Mouse (Mus musculus) MEL (cell line): Measurements from ENCODE around the gene Mpeg1. TPM values are rescaled to one million over a fixed set of nuclear protein-coding genes. Genes with fewer than 3 reads are reported as not detected.

Experiments used
- DNase-seq: peaks from one replicate; pipeline ENCODE4 v3.0.0; 2011; ENCODE audit warnings: low read depth, low spot score
- H3K27ac ChIP-seq: 2 replicates; pipeline ENCODE4 v1.5.1; 2012; ENCODE audit warnings: low read depth, mild to moderate bottlenecking, control low read depth, low read length, moderate library complexity; ENCODE audit not compliant: control insufficient read depth
- H3K27me3 ChIP-seq, 2 experiments: fragments of 150-350 bp in 1 of 2; sonication (generic) in 1 of 2; 2 replicates each; pipeline ENCODE4 v1.6.1; 2012; ENCODE audit warnings: low read length in 2 of 2, mild to moderate bottlenecking in 2 of 2, improper control_type of control experiment in 1 of 2, moderate library complexity in 1 of 2; ENCODE audit not compliant: insufficient read depth in 2 of 2, control insufficient read depth in 1 of 2
- H3K36me3 ChIP-seq, 2 experiments: 2 replicates each; pipeline ENCODE4 v1.6.1; 2012 to 2014; ENCODE audit warnings: low read length in 2 of 2, improper control_type of control experiment in 1 of 2, inconsistent platforms in 1 of 2, mild to moderate bottlenecking in 1 of 2; ENCODE audit not compliant: insufficient read depth in 2 of 2, control insufficient read depth in 1 of 2
- H3K4me1 ChIP-seq, 2 experiments: fragments of 150-350 bp in 1 of 2; sonication (generic) in 1 of 2; 2 replicates each; pipeline ENCODE4 v1.6.1; 2012; ENCODE audit warnings: low read length in 2 of 2, improper control_type of control experiment in 1 of 2, mild to moderate bottlenecking in 1 of 2; ENCODE audit not compliant: insufficient read depth in 2 of 2, control insufficient read depth in 1 of 2
- H3K4me3 ChIP-seq, 2 experiments: fragments of 150-350 bp in 1 of 2; sonication (generic) in 1 of 2; 2 replicates each; pipeline ENCODE4 v1.5.1; 2012; ENCODE audit warnings: low read depth in 2 of 2, low read length in 2 of 2, mild to moderate bottlenecking in 2 of 2, moderate library complexity in 2 of 2, control low read depth in 1 of 2, improper control_type of control experiment in 1 of 2; ENCODE audit not compliant: control insufficient read depth in 1 of 2, insufficient read depth in 1 of 2
- H3K79me2 ChIP-seq: 2 replicates; pipeline ENCODE4 v1.6.1; 2012; ENCODE audit warnings: mild to moderate bottlenecking, low read length, moderate library complexity; ENCODE audit not compliant: control insufficient read depth, poor library complexity, insufficient read depth
- H3K9ac ChIP-seq: 2 replicates; pipeline ENCODE4 v1.6.1; 2012; ENCODE audit warnings: low read depth, mild to moderate bottlenecking, control low read depth, low read length, moderate library complexity; ENCODE audit not compliant: control insufficient read depth, poor library complexity, severe bottlenecking
- H3K9me3 ChIP-seq: fragments of 150-350 bp; sonication (generic); replicated peaks from 2 replicates; pipeline ENCODE4 v1.6.1; 2012; ENCODE audit warnings: mild to moderate bottlenecking, low read length, improper control_type of control experiment, moderate library complexity; ENCODE audit not compliant: insufficient read depth
- CHD1 ChIP-seq: IDR thresholded peaks from 2 replicates; pipeline ENCODE4 v1.6.1; 2012; ENCODE audit warnings: low read depth, mild to moderate bottlenecking, inconsistent platforms, low read length, improper control_type of control experiment
- CHD2 ChIP-seq: IDR thresholded peaks from 2 replicates; pipeline ENCODE4 v1.6.1; 2011; ENCODE audit warnings: low read length, improper control_type of control experiment
- CTCF ChIP-seq, 3 experiments: IDR thresholded peaks in 2 of 3; conservative IDR thresholded peaks in 1 of 3; 2 replicates each; pipeline ENCODE4 v1.5.1; 2011 to 2012; ENCODE audit warnings: low read length in 3 of 3, low read depth in 2 of 3, mild to moderate bottlenecking in 2 of 3, improper control_type of control experiment in 1 of 3, inconsistent platforms in 1 of 3, mixed read lengths in 1 of 3, moderate library complexity in 1 of 3; ENCODE audit not compliant: control insufficient read depth in 1 of 3, insufficient read depth in 1 of 3, poor library complexity in 1 of 3, severe bottlenecking in 1 of 3
- E2F4 ChIP-seq: IDR thresholded peaks from 2 replicates; pipeline ENCODE4 v1.6.1; 2011; ENCODE audit warnings: low read depth, low read length, improper control_type of control experiment, borderline replicate concordance
- ELF1 ChIP-seq: IDR thresholded peaks from 2 replicates; pipeline ENCODE4 v1.6.1; 2014; ENCODE audit warnings: low read depth, mild to moderate bottlenecking, inconsistent platforms, low read length, improper control_type of control experiment, moderate library complexity
- EP300 ChIP-seq, 2 experiments: IDR thresholded peaks; 2 replicates each; pipeline ENCODE4 v1.6.1; 2011; ENCODE audit warnings: improper control_type of control experiment in 2 of 2, low read length in 2 of 2, low read depth in 1 of 2, mild to moderate bottlenecking in 1 of 2
- ETS1 ChIP-seq: IDR thresholded peaks from 2 replicates; pipeline ENCODE4 v1.6.1; 2012; ENCODE audit warnings: low read depth, mild to moderate bottlenecking, inconsistent platforms, low read length, improper control_type of control experiment, moderate library complexity
- GABPA ChIP-seq: IDR thresholded peaks from 2 replicates; pipeline ENCODE4 v1.6.1; 2012; ENCODE audit warnings: low read depth, mild to moderate bottlenecking, inconsistent platforms, low read length, improper control_type of control experiment, moderate library complexity
- GATA1 ChIP-seq: IDR thresholded peaks from 2 replicates; pipeline ENCODE4 v1.6.1; 2011; ENCODE audit warnings: low read depth, low read length, improper control_type of control experiment
- JUND ChIP-seq: IDR thresholded peaks from 2 replicates; pipeline ENCODE4 v1.6.1; 2011; ENCODE audit warnings: low read depth, mild to moderate bottlenecking, improper control_type of control experiment, low read length
- KAT2A ChIP-seq: conservative IDR thresholded peaks from 2 replicates; pipeline ENCODE4 v1.6.1; 2012; ENCODE audit warnings: low read depth, low read length, improper control_type of control experiment, inconsistent platforms
- MAX ChIP-seq: IDR thresholded peaks from 2 replicates; pipeline ENCODE4 v1.6.1; 2011; ENCODE audit warnings: low read length, improper control_type of control experiment
- MAZ ChIP-seq: IDR thresholded peaks from 2 replicates; pipeline ENCODE4 v1.6.1; 2012; ENCODE audit warnings: low read depth, mild to moderate bottlenecking, inconsistent platforms, low read length, improper control_type of control experiment
- MXI1 ChIP-seq: IDR thresholded peaks from 2 replicates; pipeline ENCODE4 v1.6.1; 2011; ENCODE audit warnings: mild to moderate bottlenecking, low read depth, low read length, improper control_type of control experiment
- MYB ChIP-seq: IDR thresholded peaks from 2 replicates; pipeline ENCODE4 v1.6.1; 2011; ENCODE audit warnings: mild to moderate bottlenecking, low read depth, low read length, improper control_type of control experiment
- MYC ChIP-seq: IDR thresholded peaks from 2 replicates; pipeline ENCODE4 v1.6.1; 2011; ENCODE audit warnings: low read depth, mild to moderate bottlenecking, low read length, improper control_type of control experiment, moderate library complexity
- NELFE ChIP-seq: IDR thresholded peaks from 2 replicates; pipeline ENCODE4 v1.6.1; 2011; ENCODE audit warnings: low read depth, low read length, improper control_type of control experiment
- NRF1 ChIP-seq: IDR thresholded peaks from 2 replicates; pipeline ENCODE4 v1.6.1; 2014; ENCODE audit warnings: low read depth, mild to moderate bottlenecking, inconsistent platforms, low read length, improper control_type of control experiment, moderate library complexity; ENCODE audit not compliant: poor library complexity, insufficient read depth, severe bottlenecking
- POLR2A ChIP-seq, 2 experiments: IDR thresholded peaks; 2 replicates each; pipeline ENCODE4 v1.6.1; 2011 to 2012; ENCODE audit warnings: low read length in 2 of 2, mild to moderate bottlenecking in 2 of 2, control low read depth in 1 of 2, improper control_type of control experiment in 1 of 2, low read depth in 1 of 2, moderate library complexity in 1 of 2; ENCODE audit not compliant: control insufficient read depth in 1 of 2, insufficient read depth in 1 of 2, poor library complexity in 1 of 2
- POLR2AphosphoS2 ChIP-seq: IDR thresholded peaks from 2 replicates; pipeline ENCODE4 v1.6.1; 2011; ENCODE audit warnings: low read length, improper control_type of control experiment
- POLR2AphosphoS5 ChIP-seq: IDR thresholded peaks from 2 replicates; pipeline ENCODE4 v1.6.1; 2012; ENCODE audit warnings: low read depth, borderline replicate concordance, mild to moderate bottlenecking, inconsistent platforms, low read length, moderate library complexity, mixed read lengths
- RAD21 ChIP-seq: IDR thresholded peaks from 2 replicates; pipeline ENCODE4 v1.6.1; 2011; ENCODE audit warnings: mild to moderate bottlenecking, low read depth, low read length, improper control_type of control experiment
- RCOR1 ChIP-seq: IDR thresholded peaks from 2 replicates; pipeline ENCODE4 v1.6.1; 2012; ENCODE audit warnings: low read depth, mild to moderate bottlenecking, inconsistent platforms, low read length, improper control_type of control experiment
- SIN3A ChIP-seq: IDR thresholded peaks from 2 replicates; pipeline ENCODE4 v1.6.1; 2012; ENCODE audit warnings: low read length, improper control_type of control experiment, inconsistent platforms
- SMC3 ChIP-seq: IDR thresholded peaks from 2 replicates; pipeline ENCODE4 v1.6.1; 2011; ENCODE audit warnings: low read depth, low read length, improper control_type of control experiment
- TAL1 ChIP-seq: IDR thresholded peaks from 2 replicates; pipeline ENCODE4 v1.6.1; 2012; ENCODE audit warnings: mild to moderate bottlenecking, inconsistent platforms, low read length, moderate library complexity, mixed read lengths
- TBP ChIP-seq: IDR thresholded peaks from 2 replicates; pipeline ENCODE4 v1.8.0; 2011; ENCODE audit warnings: low read depth, low read length, improper control_type of control experiment
- TCF12 ChIP-seq: IDR thresholded peaks from 2 replicates; pipeline ENCODE4 v1.6.1; 2014; ENCODE audit warnings: low read depth, mild to moderate bottlenecking, inconsistent platforms, low read length, improper control_type of control experiment, moderate library complexity
- UBTF ChIP-seq: IDR thresholded peaks from 2 replicates; pipeline ENCODE4 v1.6.1; 2012; ENCODE audit warnings: low read depth, mild to moderate bottlenecking, inconsistent platforms, low read length, improper control_type of control experiment, moderate library complexity, borderline replicate concordance; ENCODE audit not compliant: insufficient read depth
- USF1 ChIP-seq: IDR thresholded peaks from 2 replicates; pipeline ENCODE4 v1.6.1; 2014; ENCODE audit warnings: low read depth, mild to moderate bottlenecking, inconsistent platforms, low read length, improper control_type of control experiment, moderate library complexity
- USF2 ChIP-seq, 2 experiments: IDR thresholded peaks; 2 replicates each; pipeline ENCODE4 v1.6.1; 2011 to 2012; ENCODE audit warnings: improper control_type of control experiment in 2 of 2, low read length in 2 of 2, borderline replicate concordance in 1 of 2, inconsistent platforms in 1 of 2, low read depth in 1 of 2, mild to moderate bottlenecking in 1 of 2; ENCODE audit not compliant: insufficient read depth in 1 of 2
- ZC3H11A ChIP-seq: IDR thresholded peaks from 2 replicates; pipeline ENCODE4 v1.6.1; 2012; ENCODE audit warnings: low read depth, mild to moderate bottlenecking, inconsistent platforms, low read length, improper control_type of control experiment
- ZKSCAN1 ChIP-seq: IDR thresholded peaks from 2 replicates; pipeline ENCODE4 v1.6.1; 2012; ENCODE audit warnings: low read depth, mild to moderate bottlenecking, inconsistent platforms, low read length, improper control_type of control experiment, moderate library complexity
- ZMIZ1 ChIP-seq: IDR thresholded peaks from 2 replicates; pipeline ENCODE4 v1.6.1; 2012; ENCODE audit warnings: low read depth, mild to moderate bottlenecking, inconsistent platforms, low read length, improper control_type of control experiment, moderate library complexity
- ZNF384 ChIP-seq: IDR thresholded peaks from 2 replicates; pipeline ENCODE4 v1.6.1; 2012; ENCODE audit warnings: low read depth, mild to moderate bottlenecking, inconsistent platforms, low read length, improper control_type of control experiment
- polyA plus RNA-seq, 2 experiments: library from polyadenylated mRNA; stranded (reverse) in 1 of 2; unstranded in 1 of 2; fragments of >175 nt in 1 of 2; fragments of >200 nt in 1 of 2; gene quantifications; 2 replicates each; pipeline versions ENCODE4 v1.2.1 to v1.2.4; 2012; ENCODE audit warnings: low replicate concordance in 2 of 2, low read depth in 1 of 2; ENCODE audit not compliant: insufficient read length in 2 of 2, insufficient read depth in 1 of 2, missing spikeins in 1 of 2
- total RNA-seq: library from RNA; depleted of rRNA; stranded (reverse); fragments of 300-350 nt; gene quantifications from 2 replicates; pipeline ENCODE4 v1.2.3, GENCODE M21; 2012

Mpeg1 gene
- total and polyA plus RNA-seq, 3 experiments, result 0.07 TPM; not detected in 2

DNA sequence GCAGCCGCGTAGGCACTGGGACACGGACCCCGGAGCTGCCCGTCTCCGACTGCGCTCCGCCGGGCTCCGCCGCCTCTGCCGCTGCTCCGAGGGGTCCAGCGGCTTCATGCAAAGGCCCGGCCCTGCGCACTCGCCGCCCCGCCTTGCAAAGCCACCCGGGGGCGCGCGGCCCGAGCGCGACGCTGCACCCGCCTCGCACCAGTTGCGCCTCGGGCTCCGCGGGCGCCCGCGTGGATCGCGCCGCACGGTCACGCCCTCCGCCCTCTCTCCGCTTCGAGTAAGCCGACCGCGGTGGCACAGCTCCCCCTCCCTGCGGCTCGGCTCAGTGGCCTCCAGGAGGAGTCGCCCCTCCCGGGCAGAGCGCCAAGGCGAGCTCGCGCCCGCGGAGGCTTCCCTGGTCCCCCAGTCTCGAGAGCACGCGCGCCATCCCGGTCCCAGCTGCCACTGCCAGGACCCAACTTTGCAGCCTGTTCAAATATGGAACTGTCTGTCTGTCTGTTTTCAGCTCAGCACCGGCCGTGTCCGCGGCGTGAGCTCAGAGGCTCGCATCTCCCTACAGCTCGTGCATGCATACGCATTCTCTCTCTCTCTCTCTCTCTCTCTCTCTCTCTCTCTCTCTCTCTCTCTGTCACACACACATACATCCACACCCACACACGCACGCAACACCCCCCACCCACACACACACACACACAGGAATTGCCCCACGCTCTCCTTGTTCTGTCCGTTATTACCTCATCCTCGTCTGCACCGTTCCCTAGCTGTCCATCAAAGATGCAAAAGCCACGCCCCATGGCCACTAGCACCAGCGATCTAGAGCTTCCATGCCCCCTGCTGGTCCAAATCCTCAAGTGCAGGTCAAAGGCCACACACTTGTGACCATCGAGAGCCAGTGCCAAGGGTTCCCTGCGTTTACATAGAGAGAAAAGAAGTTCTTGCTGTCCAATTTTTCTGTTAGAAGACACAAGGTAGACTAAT lies 41.1 kb downstream of the Mpeg1 start, which contains the start of gene Dtx4:
Gene Dtx4, minus strand, starts transcription at position 85 of the 978 bp plus-strand sequence.
- Histone ChIP-seq H3K27me3 (no peaks in the 10 kb centered on the region), H3K4me1 (peaks cover 3 to 4% of the 10 kb centered on the region in 2 experiments; a peak in 2 of 4 replicates)
- DNase-seq, result peak; percentile 96
- TF ChIP-seq TAL1, result no peak
- TF ChIP-seq NELFE, result no peak; the same call in 1 of the 2 replicates
- no peak for TF ChIP-seq CHD2
- peak; percentile 74 for TF ChIP-seq SMC3
- no peak for TF ChIP-seq E2F4
- no peak for TF ChIP-seq GATA1
- peak; percentile 68; the same call in 1 of the 2 replicates for TF ChIP-seq MAZ
- TF ChIP-seq ZC3H11A, result peak; percentile 43; the same call in 1 of the 2 replicates
- no peak for TF ChIP-seq USF2 (IDR thresholded peaks at IDR 0.05; ENCODE audit: borderline replicate concordance in 1 of 2, insufficient read depth in 1 of 2, low read depth in 1 of 2, low read length in 2 of 2)
- TF ChIP-seq RAD21, result peak; percentile 74
- 0 out of 2 replicates have a peak, but pooled peaks have one; percentile 34 for TF ChIP-seq ETS1
- TF ChIP-seq SIN3A, result peak; percentile 58; the same call in 1 of the 2 replicates
- no peak for TF ChIP-seq RCOR1
- TF ChIP-seq USF1, result no peak
- TF ChIP-seq MXI1, result peak; percentile 33; the same call in 1 of the 2 replicates
- TF ChIP-seq TBP, result no peak
- TF ChIP-seq ZMIZ1, result no peak
- TF ChIP-seq KAT2A, result no peak
- no peak for TF ChIP-seq ELF1
- TF ChIP-seq POLR2AphosphoS5, result no peak
- TF ChIP-seq POLR2AphosphoS2, result peak; percentile 21; the same call in 1 of the 2 replicates
- no peak for TF ChIP-seq ZNF384
- TF ChIP-seq ZKSCAN1, result no peak
- TF ChIP-seq POLR2A (IDR thresholded peaks at IDR 0.05; ENCODE audit: control insufficient read depth in 1 of 2, insufficient read depth in 1 of 2, low read depth in 1 of 2, low read length in 2 of 2, poor library complexity in 1 of 2), result peak in 1 of 2 experiments; percentile 32; a peak in 1 of 4 replicates
- no peak for TF ChIP-seq GABPA
- TF ChIP-seq MYC, result no peak
- TF ChIP-seq TCF12, result 0 out of 2 replicates have a peak, but pooled peaks have one; percentile 4
- TF ChIP-seq EP300 (IDR thresholded peaks at IDR 0.05; ENCODE audit: low read depth in 1 of 2, low read length in 2 of 2), result peak in 1 of 2 experiments; percentile 51; a peak in 1 of 4 replicates
- TF ChIP-seq NRF1, result 0 out of 2 replicates have a peak, but pooled peaks have one; percentile 2
- TF ChIP-seq JUND, result peak; percentile 96; the same call in 1 of the 2 replicates
- peak; percentile 29; the same call in 1 of the 2 replicates for TF ChIP-seq MAX
- peak; percentile 73 to 87 (median 79) for TF ChIP-seq CTCF (IDR thresholded peaks at IDR 0.05 in 2 of 3, conservative IDR thresholded peaks at IDR 0.05 in 1 of 3; ENCODE audit: control insufficient read depth in 1 of 3, insufficient read depth in 1 of 3, low read depth in 2 of 3, low read length in 3 of 3, poor library complexity in 1 of 3, severe bottlenecking in 1 of 3)
- no peak for TF ChIP-seq MYB
- TF ChIP-seq CHD1, result no peak
- no peak for TF ChIP-seq UBTF

More for the DNA sequence above, 41.1 kb downstream of the Mpeg1 start, which contains the start of gene Dtx4:
- Histone ChIP-seq H3K4me3 (peak within 1 kb of the TSS; percentile 60 to 84), H3K36me3 (no peaks in the 10 kb centered on the region; a peak in 1 of 4 replicates), H3K27ac (peak within 1 kb of the TSS; percentile 54), H3K79me2 (peaks cover 4% of the 10 kb centered on the region; the same call in 1 of the 2 replicates), H3K9me3 (no peaks in the 10 kb centered on the region), H3K9ac (peak within 1 kb of the TSS; percentile 81)
